Mouse (Mus musculus): Measurements from ENCODE around the gene Baiap2. TPM values are rescaled to one million over a fixed set of nuclear protein-coding genes. Genes with fewer than 3 reads are reported as not detected.

Baiap2 gene
- polyA plus RNA-seq, 1 experiment from 2014 or later, result 9.8 TPM

GRCm38 (mm10) chr11:119959714-119960113 lies 17.2 kb downstream of the Baiap2 start:
- no peaks in the 10 kb centered on the region for H3K9me3 ChIP-seq (ENCODE audit: control insufficient read depth, low read length)
- peaks cover under 1% of the 10 kb centered on the region; the same call in 1 of the 2 replicates for H3K4me1 ChIP-seq (ENCODE audit: control insufficient read depth, insufficient read depth, low read length)
- H3K27me3 ChIP-seq (ENCODE audit: control insufficient read depth, insufficient read depth, low read length), result no peaks in the 10 kb centered on the region
- DNase-seq (ENCODE audit: low spot score, missing footprints) (no peak), ATAC-seq (ENCODE audit: low FRiP score) (no peak)
- WGBS, result 71% methylated on average over 4 of the region's 4 CpGs
- no peak overlapping the region for H3K4me3 ChIP-seq (ENCODE audit: low read depth, low read length)
- H3K9ac ChIP-seq (ENCODE audit: low read length), result no peak overlapping the region
- H3K27ac ChIP-seq (ENCODE audit: low read depth, low read length), result no peak overlapping the region
- H3K36me3 ChIP-seq (ENCODE audit: control insufficient read depth, insufficient read depth, low read length), result no peaks in the 10 kb centered on the region
- no peak overlapping the region for H3K4me2 ChIP-seq

DNA sequence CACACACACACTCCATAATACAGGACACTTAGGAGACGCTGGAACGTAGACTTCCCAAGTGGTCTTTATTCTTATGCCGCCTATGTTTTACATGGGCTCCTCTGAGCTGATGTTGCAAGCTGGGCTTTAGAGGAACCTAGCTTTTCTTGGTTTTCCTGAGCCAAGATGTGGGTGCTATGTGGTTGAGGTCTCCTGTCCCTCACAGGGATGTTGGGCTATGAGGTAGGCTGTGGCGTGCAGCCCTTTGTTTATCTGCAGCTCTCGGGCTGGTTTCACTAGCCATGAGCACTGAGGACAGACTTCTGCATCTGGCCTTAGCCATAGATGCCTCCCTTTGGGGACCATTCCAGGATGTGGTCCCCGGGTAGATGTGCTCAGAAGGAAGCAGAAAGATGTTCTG lies 18.1 kb downstream of the Baiap2 start:
- DNase-seq (ENCODE audit: low spot score, missing footprints) (no peak), ATAC-seq (ENCODE audit: low FRiP score) (no peak)
- H3K4me1 ChIP-seq (ENCODE audit: control insufficient read depth, insufficient read depth, low read length), result peaks cover 8% of the 10 kb centered on the region
- no peaks in the 10 kb centered on the region for H3K9me3 ChIP-seq (ENCODE audit: control insufficient read depth, low read length)
- WGBS, result 90% methylated on average over 6 of the region's 6 CpGs
- no peaks in the 10 kb centered on the region for H3K36me3 ChIP-seq (ENCODE audit: control insufficient read depth, insufficient read depth, low read length)
- no peak overlapping the region for H3K27ac ChIP-seq (ENCODE audit: low read depth, low read length)
- H3K4me2 ChIP-seq, result no peak overlapping the region
- no peaks in the 10 kb centered on the region for H3K27me3 ChIP-seq (ENCODE audit: control insufficient read depth, insufficient read depth, low read length)
- no peak overlapping the region for H3K9ac ChIP-seq (ENCODE audit: low read length)
- H3K4me3 ChIP-seq (ENCODE audit: low read depth, low read length), result no peak overlapping the region

GRCm38 (mm10) chr11:119961511-119961910 lies 18.9 kb downstream of the Baiap2 start:
- Histone ChIP-seq H3K9me3 (ENCODE audit: control insufficient read depth, low read length) (no peaks in the 10 kb centered on the region), H3K9ac (ENCODE audit: low read length) (no peak overlapping the region), H3K27ac (ENCODE audit: low read depth, low read length) (no peak overlapping the region), H3K27me3 (ENCODE audit: control insufficient read depth, insufficient read depth, low read length) (no peaks in the 10 kb centered on the region), H3K4me3 (ENCODE audit: low read depth, low read length) (no peak overlapping the region), H3K36me3 (ENCODE audit: control insufficient read depth, insufficient read depth, low read length) (no peaks in the 10 kb centered on the region), H3K4me2 (no peak overlapping the region), H3K4me1 (ENCODE audit: control insufficient read depth, insufficient read depth, low read length) (peaks cover 8% of the 10 kb centered on the region)
- ATAC-seq (ENCODE audit: low FRiP score), result no peak
- DNase-seq (ENCODE audit: low spot score, missing footprints), result no peak
- WGBS, result 79% methylated on average over 3 of the region's 3 CpGs

GRCm38 (mm10) chr11:119965053-119965452 lies 22.5 kb downstream of the Baiap2 start:
- no peak overlapping the region for H3K27ac ChIP-seq (ENCODE audit: low read depth, low read length)
- no peaks in the 10 kb centered on the region for H3K36me3 ChIP-seq (ENCODE audit: control insufficient read depth, insufficient read depth, low read length)
- H3K4me1 ChIP-seq (ENCODE audit: control insufficient read depth, insufficient read depth, low read length), result peaks cover 12% of the 10 kb centered on the region
- no peak overlapping the region for H3K4me2 ChIP-seq
- H3K9ac ChIP-seq (ENCODE audit: low read length), result 0 out of 2 replicates have a peak overlapping the region, but pooled peaks have one; percentile 21
- no peaks in the 10 kb centered on the region for H3K27me3 ChIP-seq (ENCODE audit: control insufficient read depth, insufficient read depth, low read length)
- 9% methylated on average over 9 of the region's 9 CpGs for WGBS
- H3K4me3 ChIP-seq (ENCODE audit: low read depth, low read length), result no peak overlapping the region
- no peak for DNase-seq (ENCODE audit: low spot score, missing footprints)
- H3K9me3 ChIP-seq (ENCODE audit: control insufficient read depth, low read length), result no peaks in the 10 kb centered on the region
- ATAC-seq (ENCODE audit: low FRiP score), result no peak

- Histone ChIP-seq H3K4me3 (ENCODE audit: low read depth, low read length) (no peak overlapping the region), H3K9ac (ENCODE audit: low read length) (no peak overlapping the region), H3K9me3 (ENCODE audit: control insufficient read depth, low read length) (no peaks in the 10 kb centered on the region), H3K36me3 (ENCODE audit: control insufficient read depth, insufficient read depth, low read length) (no peaks in the 10 kb centered on the region), H3K27ac (ENCODE audit: low read depth, low read length) (no peak overlapping the region), H3K27me3 (ENCODE audit: control insufficient read depth, insufficient read depth, low read length) (no peaks in the 10 kb centered on the region), H3K4me1 (ENCODE audit: control insufficient read depth, insufficient read depth, low read length) (peaks cover 19% of the 10 kb centered on the region), H3K4me2 (no peak overlapping the region)
- ATAC-seq (ENCODE audit: low FRiP score) (no peak), DNase-seq (ENCODE audit: low spot score, missing footprints) (no peak)
- WGBS, result 89% methylated on average over 6 of the region's 6 CpGs
These were observed 23.7 kb downstream of the Baiap2 start for GRCm38 (mm10) chr11:119966294-119966693.

GRCm38 (mm10) chr11:119967401-119967800 lies 24.8 kb downstream of the Baiap2 start:
- Histone ChIP-seq H3K4me3 (ENCODE audit: low read depth, low read length) (no peak overlapping the region), H3K9me3 (ENCODE audit: control insufficient read depth, low read length) (no peaks in the 10 kb centered on the region), H3K9ac (ENCODE audit: low read length) (no peak overlapping the region), H3K27me3 (ENCODE audit: control insufficient read depth, insufficient read depth, low read length) (no peaks in the 10 kb centered on the region), H3K4me2 (no peak overlapping the region), H3K27ac (ENCODE audit: low read depth, low read length) (no peak overlapping the region), H3K36me3 (ENCODE audit: control insufficient read depth, insufficient read depth, low read length) (no peaks in the 10 kb centered on the region), H3K4me1 (ENCODE audit: control insufficient read depth, insufficient read depth, low read length) (peaks cover 19% of the 10 kb centered on the region)
- 69% methylated on average over 8 of the region's 8 CpGs for WGBS
- ATAC-seq (ENCODE audit: low FRiP score) (no peak), DNase-seq (ENCODE audit: low spot score, missing footprints) (no peak)

DNA sequence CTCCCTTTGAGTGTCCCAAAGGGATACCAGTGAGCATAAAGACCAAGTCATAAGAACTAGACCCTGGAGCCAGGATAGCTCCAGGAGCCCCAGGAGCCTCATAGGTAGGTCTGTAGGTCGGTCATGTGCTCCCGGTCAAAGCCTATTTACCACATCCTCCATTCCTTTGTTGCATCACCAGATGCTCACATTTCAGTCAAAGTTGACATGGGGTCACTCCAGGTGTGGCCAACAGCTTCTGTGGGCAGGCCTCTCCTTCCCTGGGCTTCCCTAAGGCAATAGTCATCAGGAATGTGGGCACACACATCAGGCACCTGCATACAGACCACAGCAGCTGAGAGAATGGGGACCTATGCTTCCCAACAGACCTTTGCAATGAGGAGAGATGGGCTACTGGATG lies 25.3 kb downstream of the Baiap2 start:
- Histone ChIP-seq H3K9ac (ENCODE audit: low read length) (no peak overlapping the region), H3K4me2 (no peak overlapping the region), H3K4me1 (ENCODE audit: control insufficient read depth, insufficient read depth, low read length) (peaks cover 19% of the 10 kb centered on the region), H3K36me3 (ENCODE audit: control insufficient read depth, insufficient read depth, low read length) (no peaks in the 10 kb centered on the region), H3K27ac (ENCODE audit: low read depth, low read length) (no peak overlapping the region), H3K27me3 (ENCODE audit: control insufficient read depth, insufficient read depth, low read length) (no peaks in the 10 kb centered on the region), H3K9me3 (ENCODE audit: control insufficient read depth, low read length) (no peaks in the 10 kb centered on the region), H3K4me3 (ENCODE audit: low read depth, low read length) (no peak overlapping the region)
- ATAC-seq (ENCODE audit: low FRiP score) (no peak), DNase-seq (ENCODE audit: low spot score, missing footprints) (no peak)
- 84% methylated on average over 2 of the region's 2 CpGs for WGBS

- peak overlapping the region; percentile 5; the same call in 1 of the 2 replicates for H3K27ac ChIP-seq (ENCODE audit: low read depth, low read length)
- no peaks in the 10 kb centered on the region for H3K9me3 ChIP-seq (ENCODE audit: control insufficient read depth, low read length)
- peak; percentile 66; the same call in 1 of the 2 replicates for ATAC-seq (ENCODE audit: low FRiP score)
- H3K9ac ChIP-seq (ENCODE audit: low read length), result peak overlapping the region; percentile 16; the same call in 1 of the 2 replicates
- H3K27me3 ChIP-seq (ENCODE audit: control insufficient read depth, insufficient read depth, low read length), result no peaks in the 10 kb centered on the region
- no peak overlapping the region for H3K4me2 ChIP-seq
- 60% methylated on average over 12 of the region's 12 CpGs for WGBS
- no peak for DNase-seq (ENCODE audit: low spot score, missing footprints)
- H3K36me3 ChIP-seq (ENCODE audit: control insufficient read depth, insufficient read depth, low read length), result peaks cover 2% of the 10 kb centered on the region; the same call in 1 of the 2 replicates
- no peak overlapping the region for H3K4me3 ChIP-seq (ENCODE audit: low read depth, low read length)
- peaks cover 13% of the 10 kb centered on the region for H3K4me1 ChIP-seq (ENCODE audit: control insufficient read depth, insufficient read depth, low read length)
These were observed 27.7 kb downstream of the Baiap2 start for GRCm38 (mm10) chr11:119970021-119970851.

DNA sequence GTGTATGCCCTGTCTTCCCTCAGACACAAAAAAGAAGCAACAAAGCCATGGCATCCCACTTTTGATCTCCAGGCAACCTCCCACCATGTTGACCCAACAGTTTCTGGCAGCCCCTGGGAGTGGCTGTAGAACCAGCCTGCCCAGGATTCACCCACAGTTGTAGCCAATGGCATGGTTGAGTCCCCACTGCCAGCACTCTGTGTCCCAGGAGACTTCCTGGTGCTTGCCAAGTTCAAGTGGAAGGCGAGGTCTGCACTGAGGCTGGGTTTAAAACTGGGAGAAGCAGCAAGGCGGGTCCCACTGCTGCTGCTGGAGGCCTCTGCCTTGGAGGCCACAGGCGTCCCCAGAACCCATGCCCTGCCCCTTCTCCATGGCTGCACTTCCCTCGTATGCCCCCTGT lies 31.2 kb downstream of the Baiap2 start:
- H3K9ac ChIP-seq (ENCODE audit: low read length), result no peak overlapping the region
- H3K27ac ChIP-seq (ENCODE audit: low read depth, low read length), result no peak overlapping the region
- 91% methylated on average over 4 of the region's 4 CpGs for WGBS

More for the DNA sequence above, 31.2 kb downstream of the Baiap2 start:
- Histone ChIP-seq H3K27me3 (ENCODE audit: control insufficient read depth, insufficient read depth, low read length) (no peaks in the 10 kb centered on the region), H3K4me1 (ENCODE audit: control insufficient read depth, insufficient read depth, low read length) (peaks cover 10% of the 10 kb centered on the region), H3K9me3 (ENCODE audit: control insufficient read depth, low read length) (no peaks in the 10 kb centered on the region), H3K4me2 (no peak overlapping the region), H3K4me3 (ENCODE audit: low read depth, low read length) (no peak overlapping the region), H3K36me3 (ENCODE audit: control insufficient read depth, insufficient read depth, low read length) (peaks cover 2% of the 10 kb centered on the region; the same call in 1 of the 2 replicates)
- DNase-seq (ENCODE audit: low spot score, missing footprints) (no peak), ATAC-seq (ENCODE audit: low FRiP score) (no peak)
